Mouse (Mus musculus) thymus, postnatal 14 days (tissue): ENCODE measurements around the gene Raph1.

Experiments used
- DNase-seq: peaks from one replicate; pipeline ENCODE4 v3.0.0; 2021

Gene Raph1

DNA sequence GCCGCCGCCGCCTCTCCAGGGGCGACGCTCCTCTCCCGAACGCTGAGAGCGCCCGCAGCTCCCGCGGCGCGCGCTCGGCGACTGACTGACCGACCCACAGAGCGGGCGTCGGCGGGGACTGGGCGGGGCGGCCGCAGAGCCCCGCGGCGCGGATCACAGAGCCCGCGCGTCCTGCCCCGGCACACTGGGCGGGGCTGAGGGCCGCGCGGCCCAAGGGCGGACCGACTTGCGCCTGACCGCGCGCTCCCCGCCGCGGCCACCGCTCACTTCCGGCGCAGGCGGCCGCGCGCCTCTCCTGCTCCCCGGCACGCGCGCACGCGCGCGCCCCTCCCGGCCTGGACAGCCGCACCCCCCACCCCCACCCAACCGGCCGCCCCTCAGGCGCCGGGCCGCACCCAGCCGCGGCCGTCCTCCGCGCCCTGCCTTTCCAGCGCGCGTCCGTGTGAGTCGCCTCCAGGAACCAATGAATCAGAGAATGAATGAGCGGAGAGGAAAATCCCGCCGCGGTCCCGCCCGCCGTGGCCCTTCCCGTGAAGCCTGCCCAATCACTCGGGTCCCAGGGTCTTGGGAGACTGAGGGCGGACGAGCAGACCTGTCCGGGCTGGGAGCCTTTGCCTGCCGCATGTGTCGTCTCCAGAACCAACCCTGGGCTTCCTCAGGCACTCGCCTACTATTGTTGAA is at the start of gene Raph1:
Gene Raph1 (minus strand): TSS at position 474 of the 681 bp plus-strand sequence.
- peak; percentile 53 for DNase-seq

DNA sequence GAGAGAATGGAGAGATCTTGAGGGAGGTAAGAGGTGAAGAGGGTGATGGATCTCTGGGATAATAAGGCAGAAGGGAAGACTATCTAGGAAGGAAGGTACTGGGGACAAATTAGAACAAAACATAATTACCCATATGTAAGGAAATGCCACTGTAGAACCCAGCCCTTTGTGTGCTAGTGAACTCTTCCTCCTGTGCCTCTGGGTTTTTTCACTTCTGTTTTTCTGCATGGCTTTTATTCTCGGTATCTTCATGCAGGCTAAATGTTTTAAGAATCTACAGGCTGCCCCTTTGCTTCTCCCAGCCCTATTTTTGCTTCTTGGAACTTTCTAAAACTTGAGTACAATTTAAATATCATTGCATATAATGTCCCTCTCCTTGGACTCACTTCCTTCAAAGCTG is 48.8 kb upstream of the Raph1 start:
- no peak for DNase-seq

DNA sequence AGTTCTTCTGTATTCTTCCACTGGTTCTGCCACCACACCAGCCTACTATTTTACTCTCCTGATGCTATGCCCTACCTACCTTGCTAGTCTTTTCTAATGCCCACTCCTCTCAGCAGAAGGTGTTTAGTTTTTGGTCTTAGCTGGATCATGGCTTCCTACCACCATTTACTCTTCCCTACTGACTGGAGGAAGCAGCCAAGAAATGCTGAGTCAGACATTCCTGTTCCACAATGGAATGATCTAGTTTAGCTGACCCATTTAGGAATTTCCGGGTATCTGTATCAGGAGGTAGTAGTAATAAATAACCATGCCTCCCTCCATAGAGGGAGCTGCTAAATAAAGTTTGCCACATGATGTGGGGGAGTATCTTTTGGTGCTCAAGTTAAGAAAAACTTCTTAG is 48.0 kb upstream of the Raph1 start:
- no peak for DNase-seq

DNA sequence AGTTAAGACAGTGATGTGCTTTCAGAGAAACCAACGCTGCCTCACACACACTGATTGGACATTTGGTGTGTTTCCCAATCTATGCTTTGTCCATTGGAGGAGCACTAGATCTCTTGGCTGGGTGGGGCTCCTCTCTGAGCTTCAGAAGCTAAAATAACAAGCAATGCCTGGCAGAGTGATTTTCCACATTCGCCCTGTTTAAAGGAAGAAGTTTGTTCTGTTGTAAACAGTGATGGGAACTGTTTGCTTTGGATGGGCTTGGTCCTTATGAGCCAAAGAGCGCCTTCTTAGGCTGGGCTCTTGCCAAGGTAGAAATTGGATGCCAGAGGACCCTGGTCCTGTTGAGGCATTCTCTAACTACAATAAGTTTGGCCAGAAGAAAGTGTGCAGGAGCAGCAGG is 45.1 kb upstream of the Raph1 start:
- no peak for DNase-seq

DNA sequence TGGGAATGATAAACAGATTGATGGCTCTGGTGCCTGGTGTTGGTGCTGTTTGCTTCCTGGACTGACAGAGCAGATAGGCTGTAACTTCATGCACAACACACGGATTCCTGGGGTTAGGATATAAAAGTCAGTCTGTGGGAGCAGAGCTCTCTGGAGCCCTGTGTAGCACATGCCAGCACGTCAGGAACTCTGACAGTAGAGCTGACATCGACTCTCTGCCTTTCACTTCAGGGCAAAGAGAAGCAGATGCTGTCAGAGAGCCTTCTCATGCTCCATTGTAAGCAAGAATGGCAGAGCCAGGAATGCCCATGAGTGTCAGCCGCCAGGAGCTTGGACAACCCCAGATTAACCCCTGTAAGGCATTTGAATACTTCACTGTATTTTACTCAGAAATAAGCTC is 43.7 kb upstream of the Raph1 start:
- DNase-seq: no peak

DNA sequence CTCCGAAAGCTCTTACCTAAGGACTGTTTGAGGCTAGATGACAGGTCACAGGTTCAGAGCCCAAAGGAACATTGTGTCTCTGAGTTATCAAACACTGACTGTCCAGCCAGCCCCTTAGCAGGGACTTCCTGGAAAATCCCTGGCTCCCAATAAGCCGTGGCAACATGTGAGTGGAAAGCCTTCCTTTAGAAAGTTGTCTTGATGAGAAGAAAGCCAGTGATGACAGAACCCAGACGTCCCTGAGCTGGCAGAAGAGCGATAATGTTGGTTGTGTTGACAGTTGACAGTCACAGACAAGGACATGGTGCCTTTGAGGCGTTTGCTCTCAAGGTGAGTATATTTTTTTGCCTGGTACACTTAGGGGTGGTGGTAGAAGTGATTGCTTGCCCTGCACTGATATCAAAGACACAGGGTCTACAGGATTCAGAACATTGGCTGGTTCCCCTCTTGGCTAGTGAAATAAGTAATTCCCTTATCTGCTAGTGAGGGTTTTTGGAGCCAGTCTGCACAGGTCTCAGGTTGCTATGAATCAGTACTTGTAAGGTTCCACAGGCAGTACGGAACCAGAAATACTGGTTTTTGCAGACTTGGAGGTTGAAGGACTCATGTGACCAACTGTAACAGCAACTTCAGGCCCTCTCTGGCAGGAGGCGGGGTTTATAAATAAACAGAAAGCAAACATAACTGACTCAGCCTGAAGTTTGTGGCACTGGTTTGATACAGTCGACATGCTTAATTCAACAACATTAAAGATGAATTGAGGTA is 42.3 kb upstream of the Raph1 start:
- no peak for DNase-seq

DNA sequence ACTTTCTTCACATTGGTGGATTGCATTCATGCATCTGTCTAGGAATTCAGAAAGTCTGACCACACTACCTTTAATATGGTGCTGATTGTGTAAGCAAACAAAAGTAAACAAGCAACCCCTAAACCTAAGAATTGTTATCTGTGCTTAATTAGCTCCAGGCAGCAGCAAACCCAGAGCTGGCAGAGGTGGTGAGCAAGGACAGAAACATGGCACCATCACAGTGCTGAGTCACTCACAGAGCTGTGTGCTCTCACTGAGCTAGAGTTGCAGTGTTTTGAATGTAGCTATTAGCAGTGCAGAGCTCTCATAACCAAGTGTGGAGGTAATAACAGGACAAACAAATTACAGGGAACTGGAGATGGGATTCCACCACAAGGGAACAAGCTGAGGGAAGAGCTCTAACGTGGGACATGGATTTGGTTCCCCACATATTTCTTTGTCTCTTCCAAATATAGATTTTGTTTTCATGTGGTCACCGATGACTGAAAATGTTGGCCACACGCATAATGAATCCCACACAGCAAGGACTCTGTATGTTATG is 37.6 kb upstream of the Raph1 start:
- DNase-seq: no peak

DNA sequence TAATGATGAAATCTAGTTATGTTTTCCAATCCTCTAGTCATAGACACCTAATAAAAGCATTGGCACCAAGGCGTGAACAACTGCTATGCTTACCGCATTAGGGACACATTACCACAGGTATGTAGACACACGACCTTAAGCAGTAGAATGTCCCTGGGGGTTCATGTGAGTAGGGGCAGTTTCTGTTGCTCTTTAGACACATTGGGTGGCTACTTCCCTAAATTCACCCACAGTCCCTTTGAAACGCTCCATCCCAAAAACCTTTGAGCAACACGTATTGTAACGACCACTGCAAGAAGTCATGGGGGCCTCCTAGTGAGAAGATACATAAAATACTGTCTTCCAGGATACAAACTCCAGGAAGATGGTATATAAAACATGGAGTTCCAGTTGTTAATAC is 33.8 kb upstream of the Raph1 start:
- no peak for DNase-seq

DNA sequence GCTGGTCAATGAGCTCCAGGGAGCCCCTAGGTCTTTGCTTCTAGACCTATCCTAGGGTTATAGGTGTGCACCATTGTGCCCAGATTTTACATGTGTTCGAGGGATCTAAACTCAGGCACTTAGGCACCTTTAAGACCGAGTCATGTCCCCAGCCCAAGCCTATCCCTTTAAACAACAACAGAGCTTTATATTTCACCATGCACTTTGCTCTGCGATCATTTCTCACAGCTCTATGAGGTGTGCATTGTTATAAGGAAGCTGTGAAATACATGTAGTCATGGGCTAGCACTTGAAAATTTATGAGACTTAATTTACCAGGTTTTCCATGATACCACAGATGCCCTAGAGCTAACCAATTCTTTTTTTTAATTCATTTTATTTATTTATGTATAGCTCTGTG is 33.0 kb upstream of the Raph1 start:
- DNase-seq: no peak

DNA sequence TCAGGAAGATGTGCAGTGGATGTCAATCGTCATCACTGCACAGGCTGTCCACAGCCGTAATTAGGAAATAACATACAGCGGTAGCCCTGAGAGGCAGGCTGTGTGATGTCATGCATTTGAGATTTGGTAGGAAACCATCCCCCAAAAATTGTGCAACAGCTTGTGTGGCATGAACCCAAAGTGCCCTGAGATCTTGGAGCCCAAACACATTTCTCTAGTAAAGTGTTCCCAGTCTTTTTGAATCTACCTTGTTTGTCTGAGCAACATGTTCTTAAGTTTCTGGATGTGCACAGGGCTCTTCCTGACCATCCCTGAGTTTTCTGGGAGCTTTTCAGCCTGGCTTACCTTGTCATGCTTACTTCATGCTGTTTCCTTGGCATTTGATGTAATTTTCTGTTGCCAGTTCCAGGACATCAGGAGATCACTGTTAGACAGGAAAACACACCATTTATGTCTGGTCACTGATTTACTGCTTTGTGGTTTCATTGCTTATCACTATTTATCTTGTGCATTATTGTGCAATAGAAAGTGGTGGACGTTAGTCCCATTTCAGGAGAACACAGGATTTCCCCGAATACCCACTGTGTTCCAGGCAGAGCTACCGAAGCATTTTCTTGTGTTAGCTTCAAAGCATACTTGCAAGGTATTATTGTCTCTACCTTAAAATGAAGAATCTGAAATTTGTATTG is 32.3 kb upstream of the Raph1 start:
- DNase-seq: no peak

DNA sequence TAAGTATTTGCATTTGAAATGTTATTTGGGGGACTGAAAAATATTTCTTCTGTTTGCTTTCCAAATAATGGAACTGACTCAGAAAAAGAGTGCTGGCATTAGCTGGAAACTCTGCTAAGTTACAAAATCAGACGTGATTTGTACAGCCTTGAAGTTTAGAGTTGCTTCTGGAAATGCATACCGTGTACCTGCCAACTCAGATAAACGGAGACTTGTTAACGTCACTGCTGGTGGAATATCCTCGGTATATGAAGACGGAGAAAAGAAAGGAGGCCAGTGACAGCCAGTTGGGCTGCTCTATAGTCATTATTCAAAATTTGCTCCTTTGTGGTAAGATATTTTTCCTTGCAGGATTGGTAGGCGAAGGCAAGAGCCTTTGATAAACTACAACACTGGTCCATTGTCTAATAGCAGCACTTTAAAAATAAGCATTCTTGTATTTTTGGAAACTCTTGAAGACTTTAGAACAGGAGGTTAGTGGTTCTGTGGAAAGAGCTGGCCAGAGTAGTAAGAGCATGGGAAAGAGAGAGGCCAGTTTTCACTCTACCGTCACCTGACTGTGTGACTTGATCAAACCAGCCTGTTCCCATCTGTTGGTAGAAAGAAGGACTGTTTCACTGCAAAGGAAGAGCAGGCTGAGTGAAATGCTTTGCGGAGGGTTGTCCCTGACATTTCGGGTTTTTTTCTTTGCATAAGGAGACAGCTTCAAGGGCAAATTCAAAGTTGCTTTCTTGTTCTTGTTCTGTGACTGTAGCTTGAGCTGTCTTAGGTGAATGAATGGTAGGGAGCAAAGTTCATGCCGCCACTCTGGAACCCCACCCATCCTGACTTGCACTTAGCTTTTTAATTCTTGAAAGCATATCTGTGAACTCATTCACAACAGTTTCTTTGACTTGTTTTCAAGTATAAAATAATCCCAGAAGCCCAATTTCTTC is 29.7 kb upstream of the Raph1 start:
- DNase-seq: no peak

DNA sequence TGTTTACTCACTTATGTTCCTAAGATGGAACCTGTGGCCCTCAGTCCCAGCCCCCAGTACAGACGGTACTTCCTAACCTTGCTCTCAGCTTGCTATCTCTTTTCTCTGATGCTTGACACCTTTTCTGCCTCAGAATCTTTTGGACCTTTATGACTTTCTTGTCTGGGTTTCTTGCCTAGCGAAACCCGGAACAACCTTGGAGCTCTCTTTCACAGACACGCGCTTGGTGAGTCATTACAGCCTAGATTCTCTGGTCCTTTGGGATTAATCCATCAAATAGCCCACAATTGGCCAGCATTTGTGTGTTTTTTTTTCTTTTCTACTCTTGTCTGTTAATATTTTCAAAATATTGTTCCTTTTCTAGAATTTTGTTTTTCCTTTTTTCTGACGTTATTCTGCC is 26.2 kb upstream of the Raph1 start:
- no peak for DNase-seq

DNA sequence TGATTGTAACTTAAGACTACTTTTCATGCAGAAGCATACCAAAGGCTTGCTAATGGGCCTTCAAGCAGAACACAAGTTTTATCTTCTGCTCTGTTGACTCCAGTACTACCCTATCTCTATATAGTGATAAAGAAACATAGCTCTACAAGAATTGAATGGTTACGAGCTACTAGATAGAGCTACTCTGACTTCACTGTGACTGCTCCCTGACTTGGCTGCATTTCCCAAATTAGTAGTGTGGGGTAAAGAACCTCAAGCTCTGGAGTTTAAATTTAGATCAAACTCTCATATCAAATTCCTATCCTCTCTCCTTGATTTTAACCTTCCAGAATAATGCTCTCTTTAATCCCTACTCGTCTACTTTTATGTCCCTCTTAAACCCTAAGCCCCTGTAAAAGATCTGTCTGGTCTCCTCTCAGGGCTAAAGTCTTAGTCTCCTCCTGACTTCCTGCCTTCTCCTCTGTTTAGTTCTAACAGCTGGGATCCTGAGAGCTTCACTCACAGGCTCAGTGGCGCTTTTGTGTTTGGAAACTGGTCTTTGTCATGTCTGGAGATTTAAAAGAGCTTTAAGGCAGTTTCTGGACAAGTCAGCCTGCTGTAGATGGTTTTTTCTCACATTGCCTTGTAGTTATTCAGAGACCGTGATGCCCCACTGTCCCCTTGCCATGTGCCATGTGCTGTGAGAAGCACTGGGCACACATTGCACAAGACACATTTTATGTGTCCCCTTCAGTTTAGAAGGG is 22.2 kb upstream of the Raph1 start:
- no peak for DNase-seq

DNA sequence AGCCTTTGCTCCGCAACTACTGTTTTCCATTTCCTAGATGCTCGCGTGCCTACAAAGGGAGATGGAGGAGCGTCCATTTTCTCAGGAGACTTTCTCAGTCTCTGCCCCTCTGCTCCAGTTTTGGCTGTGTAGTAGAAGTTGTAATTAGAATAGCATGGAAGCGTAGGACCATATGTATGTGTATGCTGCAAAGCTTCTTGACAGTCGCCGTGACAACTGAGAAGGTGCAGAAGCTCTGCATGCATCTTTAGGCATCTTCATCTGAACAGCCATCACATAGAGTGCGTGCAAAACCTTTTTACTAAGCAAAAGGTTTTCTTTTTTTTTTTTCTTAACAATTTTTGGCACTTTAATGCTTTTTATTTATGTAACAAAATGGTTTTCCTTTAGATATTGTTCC is 14.1 kb upstream of the Raph1 start:
- no peak for DNase-seq

DNA sequence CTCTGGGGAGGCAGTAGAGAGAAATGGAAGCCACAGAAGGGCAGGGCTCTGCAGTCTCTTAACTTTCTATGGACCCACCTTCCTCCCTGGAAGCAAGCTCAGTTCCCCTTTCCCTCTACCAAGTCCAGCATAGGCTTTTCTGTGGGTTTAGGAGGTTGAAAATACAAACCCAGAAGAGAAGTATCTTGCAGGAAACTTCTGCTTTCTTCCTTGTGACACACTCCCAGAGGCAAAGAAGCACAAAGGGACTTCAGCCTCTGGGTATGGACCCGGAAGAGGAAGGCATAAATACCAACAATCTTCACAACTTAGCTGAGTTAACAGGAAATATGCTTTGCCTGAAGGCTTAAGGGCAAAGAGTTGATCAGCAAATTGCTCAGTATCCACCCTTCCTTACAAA is 13.0 kb upstream of the Raph1 start:
- DNase-seq: peak; percentile 8

DNA sequence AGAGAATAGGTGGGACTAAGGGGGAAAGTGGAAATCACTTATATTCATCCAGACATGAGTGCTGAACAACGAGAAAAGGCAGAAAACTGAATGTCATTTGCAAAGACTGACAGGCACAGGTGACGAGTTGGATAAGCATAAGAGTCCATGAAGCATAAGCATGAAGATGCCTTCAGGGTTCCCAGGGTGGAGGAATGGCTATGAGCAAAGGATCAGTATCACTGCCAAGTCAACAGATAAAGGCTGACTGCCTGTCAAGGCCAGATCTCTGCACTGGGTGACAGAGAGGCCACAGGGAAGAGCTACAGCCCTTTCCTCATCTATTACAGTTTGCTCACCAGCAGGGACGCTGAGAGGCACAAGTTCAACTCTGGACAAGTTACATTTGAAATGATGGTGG is 5.8 kb upstream of the Raph1 start:
- no peak for DNase-seq

DNA sequence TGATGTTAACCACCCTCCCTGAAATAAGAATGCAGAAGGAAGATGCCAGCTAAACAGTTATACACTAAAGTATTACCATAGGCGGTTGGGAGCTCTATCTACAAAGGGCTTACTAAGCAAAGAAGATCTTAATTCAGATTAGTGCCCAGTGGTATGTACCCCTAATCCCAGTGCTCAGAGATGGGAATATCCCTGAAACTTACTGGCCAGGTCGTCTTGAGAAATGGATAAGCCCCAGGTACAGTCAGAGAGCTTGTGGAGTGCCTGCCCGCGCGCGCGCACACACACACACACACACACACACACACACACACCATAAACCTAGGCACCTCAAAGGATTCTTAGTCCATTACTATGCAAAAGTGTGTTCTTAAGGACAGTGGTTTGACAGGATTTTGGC is 2.8 kb upstream of the Raph1 start:
- no peak for DNase-seq

DNA sequence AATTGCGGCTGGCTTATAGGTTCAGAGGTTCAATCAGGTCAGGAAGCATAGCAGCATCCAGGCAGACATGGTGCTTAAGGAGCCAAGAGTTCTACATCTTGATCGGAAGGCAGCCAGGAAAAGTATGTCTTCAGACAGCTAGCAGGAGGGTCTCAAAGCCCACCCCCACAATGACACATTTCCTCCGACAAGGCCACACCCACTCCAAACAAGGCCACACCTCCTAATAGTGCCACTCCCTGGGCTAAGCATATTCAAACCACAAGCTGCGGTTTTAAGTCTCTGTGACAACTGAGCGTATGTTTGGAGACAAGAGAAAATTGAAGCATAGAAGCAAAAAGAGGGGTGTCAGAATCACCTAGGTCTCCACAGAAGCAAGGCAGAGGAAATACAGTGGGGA is 2.3 kb upstream of the Raph1 start:
- DNase-seq: peak; percentile 15

DNA sequence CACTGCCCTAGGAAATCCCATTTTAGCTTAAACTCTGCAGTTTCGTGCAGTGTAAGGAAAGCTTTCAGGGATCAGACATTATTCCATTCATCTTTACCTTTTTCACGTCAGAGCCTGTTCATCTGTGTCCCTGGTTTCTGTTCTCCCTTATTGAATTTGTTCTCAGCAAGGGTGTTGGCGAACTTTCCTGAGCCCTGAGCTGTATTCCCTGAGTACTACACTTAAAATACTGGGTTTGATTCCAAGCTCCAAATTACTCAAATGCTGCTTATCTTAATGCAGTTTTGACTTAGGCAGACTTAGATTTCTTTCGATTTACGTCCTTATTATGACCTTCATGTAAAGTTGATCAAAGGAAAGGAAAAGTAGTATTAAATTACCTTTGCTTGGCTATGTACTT is 417 bp upstream of the Raph1 start:
- DNase-seq: no peak

DNA sequence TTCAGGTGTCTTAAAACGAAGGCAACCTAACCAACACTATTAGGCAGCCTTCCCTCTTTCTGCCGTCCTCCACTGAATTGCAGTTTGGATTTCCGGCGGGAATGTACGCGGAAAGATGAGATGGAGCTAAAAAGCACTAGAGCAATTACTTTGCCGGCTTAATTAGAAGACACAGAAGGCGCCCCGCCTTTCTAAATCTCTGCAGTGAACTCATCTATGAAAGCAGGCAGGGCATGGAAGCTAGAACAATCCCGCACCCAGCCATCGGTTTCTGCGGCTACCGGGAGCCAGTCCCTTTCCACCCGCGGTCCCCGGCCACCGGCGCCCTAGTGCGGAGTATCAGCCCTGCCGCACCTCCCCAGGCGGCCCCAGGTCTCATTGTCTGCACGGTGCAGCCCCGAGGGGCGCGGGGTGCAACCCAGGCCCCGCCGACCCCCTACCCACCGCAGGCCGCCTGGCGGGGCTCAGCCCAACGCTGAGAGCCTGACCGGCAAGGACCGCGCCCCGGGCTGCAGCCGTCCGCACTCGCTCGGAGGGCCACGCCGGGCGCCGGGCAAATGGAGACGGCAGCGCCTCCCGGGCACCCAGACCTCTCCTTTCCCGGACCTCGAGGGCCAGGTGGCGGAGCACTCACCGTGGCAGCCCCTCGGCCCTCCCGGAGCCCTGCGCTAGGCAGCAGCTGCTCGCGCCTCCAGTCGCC is 823 bp downstream of the Raph1 start:
- DNase-seq: peak; percentile 43

DNA sequence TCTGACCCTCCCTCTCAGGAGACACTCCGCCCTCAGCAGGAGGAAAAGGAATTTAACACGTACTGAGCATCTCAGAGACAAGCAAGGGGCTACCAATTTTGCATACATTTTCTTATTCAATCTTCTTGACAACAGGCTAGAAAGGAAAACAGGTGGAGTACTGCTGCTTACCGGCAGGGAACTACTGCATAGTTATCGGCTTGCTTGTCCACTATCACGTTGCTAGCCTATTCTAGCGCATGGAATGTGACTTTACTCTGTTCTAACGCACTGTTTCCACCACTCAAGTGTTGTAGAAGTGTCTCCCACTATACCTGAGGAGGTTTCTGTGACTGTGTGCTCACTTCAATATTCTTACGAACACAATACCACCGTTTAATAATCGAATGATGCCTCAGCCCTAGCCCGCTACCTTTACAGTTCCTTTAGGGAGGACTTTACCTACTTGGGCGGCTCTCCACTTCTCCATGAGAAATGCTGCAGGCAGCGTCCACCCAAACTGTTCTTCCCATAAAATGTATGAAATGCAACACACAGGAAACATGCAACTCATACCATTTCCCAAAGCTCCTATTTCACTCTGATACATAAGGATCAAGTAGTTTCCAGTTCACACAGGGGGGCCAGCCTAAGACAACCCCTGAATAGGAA is 1.5 kb downstream of the Raph1 start:
- peak; percentile 7 for DNase-seq
